Mouse (Mus musculus) cerebellum, postnatal 36 days (tissue): ENCODE results near the gene Vdr.
"Not testable (repeated sequence)": the region's sequence is repeated elsewhere in the genome, so short reads cannot be mapped to it uniquely, and the experiment has no call there.

Source experiments
- DNase-seq, 2 experiments: peaks; one replicate each; pipeline ENCODE4 v3.0.0; 2021 to 2022; ENCODE audit warnings: mixed read lengths in 2 of 2

Gene Vdr

DNA sequence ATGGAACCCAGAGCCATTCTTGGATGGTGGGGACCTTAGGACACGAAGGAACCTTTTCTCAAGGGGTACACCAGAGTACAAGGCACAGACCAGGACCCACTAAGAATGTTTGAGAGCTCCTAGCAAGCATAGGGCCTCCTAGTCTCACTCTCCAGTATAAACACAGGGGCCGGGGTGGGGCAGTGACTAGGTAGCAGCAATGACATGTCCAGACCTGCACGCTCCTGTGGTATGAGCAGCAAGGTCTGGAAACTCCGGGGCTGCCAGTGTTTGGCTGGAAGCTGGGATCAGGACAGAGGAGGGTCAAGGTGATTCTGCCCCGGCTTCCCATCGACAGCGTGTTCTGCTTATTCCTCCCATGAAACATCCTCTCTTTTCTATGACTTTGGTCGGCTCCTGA lies 34.6 kb downstream of the Vdr start:
- DNase-seq = no peak

- DNase-seq = no peak
These were observed 36.7 kb downstream of the Vdr start for GRCm38 (mm10) chr15:97873717-97874116.

DNA sequence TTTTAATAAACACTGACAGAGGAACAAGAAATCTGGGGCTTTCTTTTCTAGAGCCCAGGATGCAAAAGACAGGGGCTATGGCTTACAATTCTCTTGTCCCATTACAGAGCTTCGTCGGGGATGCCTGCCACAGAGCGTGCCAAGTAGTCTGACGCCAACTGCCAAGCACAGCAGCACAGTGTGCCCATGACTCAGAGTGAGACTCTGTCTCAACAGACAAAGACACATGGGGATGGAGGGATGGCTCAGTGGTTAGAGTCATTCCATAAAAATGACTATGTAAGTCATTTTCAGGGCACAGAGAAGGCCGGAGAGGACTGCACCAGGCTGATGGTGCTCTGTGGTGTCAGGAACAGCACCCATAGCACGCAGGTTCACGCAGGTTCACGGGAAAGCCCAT lies 38.3 kb downstream of the Vdr start:
- no peak for DNase-seq

GRCm38 (mm10) chr15:97871055-97872030 lies 39.1 kb downstream of the Vdr start:
- DNase-seq = no peak

DNA sequence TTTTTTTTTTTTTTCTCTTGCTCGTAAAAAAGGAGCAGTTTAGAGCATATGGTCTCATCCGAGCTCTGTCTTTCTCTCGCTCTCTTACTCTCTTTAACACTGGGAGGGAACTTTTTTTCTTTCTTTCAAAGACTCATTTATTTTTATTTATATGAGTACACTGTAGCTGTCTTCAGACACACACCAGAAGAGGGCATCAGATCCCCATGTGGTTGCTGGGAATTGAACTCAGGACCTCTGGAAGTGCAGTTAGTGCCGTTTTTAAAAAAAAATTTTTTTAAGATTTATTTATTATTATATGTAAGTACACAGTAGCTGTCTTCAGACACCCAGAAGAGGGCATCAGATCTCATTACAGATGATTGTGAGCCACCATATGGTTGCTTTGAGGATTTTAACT lies 40.3 kb downstream of the Vdr start:
- not testable (repeated sequence) for DNase-seq

GRCm38 (mm10) chr15:97868985-97869384 lies 41.4 kb downstream of the Vdr start:
- DNase-seq = no peak

GRCm38 (mm10) chr15:97865988-97866387 lies 44.4 kb downstream of the Vdr start:
- no peak for DNase-seq

- no peak for DNase-seq
These were observed 45.3 kb downstream of the Vdr start for GRCm38 (mm10) chr15:97865175-97865574.

DNA sequence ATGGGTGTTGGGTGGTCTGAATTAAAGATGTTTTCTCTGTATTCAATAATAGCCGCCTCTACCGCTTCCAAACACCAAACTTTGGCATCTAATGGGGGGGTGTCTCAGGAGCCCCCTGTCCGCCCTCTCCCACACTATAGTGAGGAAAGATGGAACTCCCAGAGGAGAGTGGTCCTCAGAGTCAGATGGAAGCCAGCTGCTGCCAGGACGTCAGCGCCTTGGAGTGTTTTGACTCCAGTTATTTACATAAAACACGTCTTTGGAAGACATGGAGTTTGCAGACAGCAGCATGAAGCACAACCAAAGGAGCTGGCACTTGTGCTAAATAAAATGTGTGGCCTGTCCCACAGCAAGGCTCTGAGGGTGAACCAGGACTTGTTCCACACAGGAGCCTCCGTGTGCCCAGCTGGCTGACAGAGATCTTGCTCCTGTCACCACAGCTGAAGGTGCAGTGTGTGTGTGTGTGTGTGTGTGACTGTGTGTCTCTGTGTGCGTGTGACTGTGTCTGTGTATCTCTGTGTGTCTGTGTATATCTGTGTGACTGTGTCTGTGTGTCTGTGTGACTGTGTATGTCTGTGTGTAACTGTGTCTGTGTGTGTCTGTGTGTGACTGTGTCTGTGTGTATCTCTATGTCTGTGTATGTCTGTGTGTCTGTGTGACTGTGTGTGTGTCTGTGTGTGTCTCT lies 45.9 kb downstream of the Vdr start:
- DNase-seq = no peak

DNA sequence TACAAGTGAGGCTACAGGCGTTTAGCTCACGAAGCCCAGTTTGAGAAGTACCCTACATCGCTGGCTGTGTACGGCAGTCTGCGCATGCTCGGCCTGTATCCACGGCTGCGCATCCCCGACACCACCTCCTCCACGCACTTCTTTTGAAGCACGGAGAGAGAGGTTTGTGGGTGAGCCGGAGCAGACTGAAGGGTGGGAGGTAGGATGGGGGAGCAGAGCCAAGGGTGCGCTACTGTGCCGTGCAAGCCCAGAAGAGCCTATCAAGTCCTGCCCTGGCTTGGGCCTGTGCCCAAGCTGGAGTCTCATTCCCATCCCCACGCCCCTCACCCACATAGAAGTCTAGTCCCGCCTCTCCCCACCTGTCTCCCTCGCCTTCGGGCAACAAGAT lies 46.9 kb downstream of the Vdr start:
- DNase-seq = no peak

- no peak for DNase-seq
These were observed 47.4 kb downstream of the Vdr start for GRCm38 (mm10) chr15:97862881-97863493.

DNA sequence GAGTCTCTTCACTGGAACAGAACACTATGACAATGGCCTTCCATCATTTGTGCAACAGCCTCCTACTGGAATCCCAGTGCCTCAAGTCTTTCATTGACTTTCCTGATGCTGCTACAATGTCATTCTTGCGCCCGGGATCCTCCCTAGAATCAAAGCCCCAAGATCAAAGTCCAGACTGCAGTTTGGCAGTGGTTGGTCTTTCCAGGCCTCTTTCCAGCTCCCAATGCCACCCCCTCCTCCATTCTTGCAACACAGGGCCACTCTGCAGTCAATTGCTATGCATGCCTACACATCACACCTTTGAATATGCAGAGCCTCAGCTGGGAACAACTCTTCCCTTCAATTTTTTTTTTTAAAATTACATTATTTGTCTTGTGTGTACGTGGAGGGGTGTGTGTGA lies 50.1 kb downstream of the Vdr start:
- DNase-seq = no peak

- no peak for DNase-seq
These were observed 52.0 kb downstream of the Vdr start for GRCm38 (mm10) chr15:97858431-97858830.

DNA sequence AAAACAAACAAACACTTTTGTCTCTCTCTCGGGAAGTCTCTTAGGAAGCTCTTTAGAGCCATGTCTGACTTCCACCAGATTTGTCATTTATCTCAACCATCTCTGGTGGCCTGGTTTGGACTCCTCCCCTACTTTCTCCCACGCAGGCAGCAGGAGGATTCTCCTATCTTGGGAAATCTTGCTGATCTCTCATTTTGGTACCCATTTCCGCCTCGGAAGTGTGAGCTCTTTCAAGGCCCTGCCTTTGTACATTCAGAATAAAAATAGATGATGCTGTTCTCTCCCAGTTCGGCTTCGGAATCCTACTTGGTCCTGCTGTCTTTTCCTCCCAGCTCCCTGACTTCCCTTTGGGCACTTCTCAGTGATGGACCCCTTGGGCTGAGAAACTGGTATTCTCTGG lies 55.9 kb downstream of the Vdr start:
- DNase-seq = no peak

DNA sequence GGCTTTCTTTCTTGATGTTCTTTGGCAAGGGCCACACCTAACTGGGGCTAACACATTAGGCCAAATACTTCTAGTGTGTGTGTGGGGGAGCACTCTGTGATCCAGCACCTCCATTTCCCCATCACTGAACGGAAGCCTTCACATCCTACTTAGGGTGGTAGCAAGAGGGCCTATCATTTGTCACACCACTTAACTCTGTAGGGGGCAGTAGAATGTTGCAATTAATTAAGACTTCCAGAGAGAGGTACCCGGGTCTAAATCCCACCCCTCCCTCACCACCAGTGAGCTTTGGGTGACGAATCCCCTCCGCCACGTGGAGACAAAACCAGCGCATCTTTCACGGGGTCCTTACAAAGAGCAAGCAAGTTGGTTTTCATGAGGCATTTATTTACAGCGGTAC lies 56.4 kb downstream of the Vdr start:
- no peak for DNase-seq

DNA sequence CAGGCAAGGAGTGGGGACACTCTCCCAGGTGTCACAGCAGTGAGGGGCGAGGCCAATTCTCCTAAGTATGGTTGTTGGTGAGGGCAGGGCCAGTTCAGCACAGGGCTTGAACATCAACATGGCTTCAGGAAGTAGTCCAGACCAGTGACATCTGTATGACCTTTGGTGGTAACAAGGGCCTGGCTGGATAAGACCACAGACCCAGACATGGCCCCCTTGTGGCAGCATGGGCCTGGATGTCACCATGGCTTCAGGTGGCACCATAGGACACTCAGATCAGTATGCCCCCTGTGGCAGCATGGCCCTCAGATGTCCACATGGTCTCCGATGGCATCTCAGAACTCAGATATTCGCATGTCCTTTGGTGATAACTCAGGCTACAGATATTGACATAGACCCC lies 58.1 kb downstream of the Vdr start:
- DNase-seq = no peak

GRCm38 (mm10) chr15:97851011-97851410 lies 59.4 kb downstream of the Vdr start:
- DNase-seq = no peak

GRCm38 (mm10) chr15:97850441-97850840 lies 60.0 kb downstream of the Vdr start:
- no peak for DNase-seq

DNA sequence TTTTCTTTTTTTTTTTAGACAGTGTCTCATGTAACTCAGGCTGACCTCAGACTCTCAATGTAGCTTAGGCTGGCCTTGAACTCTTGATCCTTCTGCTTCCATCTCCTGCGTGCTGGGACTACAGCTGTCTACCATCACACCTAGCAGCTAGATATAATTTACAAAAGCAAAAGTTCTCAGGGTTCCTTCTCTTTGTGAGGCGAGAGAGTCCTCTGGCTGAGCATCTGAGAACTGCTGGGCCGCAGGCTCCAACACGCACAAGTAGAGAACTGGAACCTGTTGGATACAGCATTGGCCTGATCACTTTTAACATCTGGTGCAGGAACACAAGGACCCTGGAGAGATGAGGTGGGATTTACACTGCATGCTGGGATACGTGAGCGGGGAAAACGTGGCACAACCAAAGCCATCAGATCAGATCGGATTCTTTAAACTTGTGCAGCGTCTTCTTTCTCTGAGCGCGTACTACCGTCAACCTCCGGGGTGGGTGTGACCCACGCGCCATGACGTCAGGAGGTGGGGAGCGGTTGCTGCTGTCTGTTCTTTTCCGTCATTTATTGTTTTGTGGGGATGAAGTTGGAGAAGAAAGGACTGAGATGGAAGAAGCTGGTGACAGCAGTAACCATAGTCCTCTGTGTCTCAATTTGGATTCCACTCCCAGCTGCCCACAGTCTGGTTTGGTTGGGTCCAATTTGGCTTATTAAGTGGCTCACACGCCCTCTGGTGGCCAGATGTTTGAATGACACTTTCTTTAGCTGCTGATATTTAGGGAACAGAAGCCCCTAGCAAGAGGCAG lies 61.1 kb downstream of the Vdr start:
- peak; percentile 82 to 92 for DNase-seq

DNA sequence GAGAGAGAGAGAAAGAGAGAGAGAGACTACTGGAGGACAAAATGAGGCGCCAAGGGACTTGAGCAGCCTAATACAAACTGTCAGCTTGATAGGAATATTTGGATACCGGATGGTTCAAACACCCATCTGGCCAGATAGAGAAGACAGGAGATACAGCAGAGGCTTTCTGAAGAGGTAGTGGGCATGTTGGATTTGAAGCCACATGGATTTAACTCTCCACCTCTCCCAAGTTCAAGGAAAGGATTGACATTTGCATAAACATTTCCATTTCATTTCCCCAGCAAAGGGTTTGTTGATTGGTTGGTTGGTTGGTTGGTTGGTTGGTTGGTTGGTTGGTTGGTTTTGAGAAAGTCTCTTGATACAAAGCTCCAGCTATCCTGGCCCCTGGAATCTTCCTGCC lies 62.6 kb downstream of the Vdr start:
- DNase-seq = no peak

DNA sequence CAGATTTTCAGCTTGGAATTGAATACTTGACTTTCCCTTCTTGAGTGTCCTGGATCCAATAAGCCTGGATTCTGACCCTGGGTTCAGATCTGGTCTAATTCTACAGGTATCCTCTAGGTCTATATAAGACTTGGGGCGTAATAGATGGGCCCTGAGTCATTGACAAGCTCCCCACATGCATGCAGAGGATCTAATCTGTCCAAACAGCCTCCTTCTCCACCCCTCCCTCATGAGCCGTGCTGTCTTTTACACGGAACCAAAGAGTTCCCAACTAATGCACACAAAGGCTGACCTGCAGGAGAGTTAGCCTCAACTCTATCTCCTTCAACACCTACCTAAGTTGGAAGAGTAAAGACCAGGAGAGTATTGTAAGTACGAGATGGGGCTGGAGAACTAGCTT lies 63.1 kb downstream of the Vdr start:
- DNase-seq = no peak

GRCm38 (mm10) chr15:97846121-97846882 lies 64.1 kb downstream of the Vdr start:
- DNase-seq = no peak
